Mouse (Mus musculus) midbrain, embryonic 12.5 days (tissue): ENCODE results near the gene Slc4a10. TPM values are rescaled to one million over a fixed set of nuclear protein-coding genes. Genes with fewer than 3 reads are reported as not detected.

Experiments
- ATAC-seq: fragments of 200-750 bp; cut with Nextera tagmentation; 2 replicates; pipeline ENCODE4 v1.8.0; 2017; ENCODE audit warnings: low read depth, moderate TSS enrichment, moderate library complexity; ENCODE audit not compliant: low FRiP score
- H3K27ac ChIP-seq: fragments of 300-500 bp; sonication (generic); replicated peaks from 2 replicates; pipeline ENCODE4 v1.5.1; 2016; ENCODE audit warnings: mild to moderate bottlenecking
- H3K27me3 ChIP-seq: fragments of 300-500 bp; sonication (generic); 2 replicates; pipeline ENCODE4 v1.6.1; 2016; ENCODE audit warnings: mild to moderate bottlenecking
- H3K36me3 ChIP-seq: fragments of 300-500 bp; sonication (generic); 2 replicates; pipeline ENCODE4 v1.6.1; 2016
- H3K4me1 ChIP-seq: fragments of 300-500 bp; sonication (generic); 2 replicates; pipeline ENCODE4 v1.6.1; 2016
- H3K4me2 ChIP-seq: fragments of 300-500 bp; sonication (generic); replicated peaks from 2 replicates; pipeline ENCODE4 v1.6.1; 2016; ENCODE audit warnings: mild to moderate bottlenecking, moderate library complexity
- H3K4me3 ChIP-seq: fragments of 300-500 bp; sonication (generic); 2 replicates; pipeline ENCODE4 v1.5.1; 2016; ENCODE audit warnings: mild to moderate bottlenecking
- H3K9ac ChIP-seq: fragments of 300-500 bp; sonication (generic); replicated peaks from 2 replicates; pipeline ENCODE4 v1.6.1; 2016; ENCODE audit warnings: mild to moderate bottlenecking, moderate library complexity
- H3K9me3 ChIP-seq: fragments of 300-500 bp; sonication (generic); 2 replicates; pipeline ENCODE4 v1.6.1; 2016; ENCODE audit warnings: mild to moderate bottlenecking
- WGBS: fragments of 180-500 bp; shearing (Covaris S2); methylation state at CpG from one replicate; pipeline ENCODE4 v1.1.7; 2016; 5-methylcytosine and 5-hydroxymethylcytosine counted together
- polyA plus RNA-seq: library from polyadenylated mRNA; unstranded; fragments of >200 nt; fragmentation: Nextera tagmentation; extraction: Ambion mirVana; gene quantifications from 2 replicates; pipeline ENCODE4 v1.2.1, GENCODE M21; 2016

Gene Slc4a10
- polyA plus RNA-seq, 1 experiment from 2014 or later: 1.4 TPM

GRCm38 (mm10) chr2:62332465-62332864 lies 286.2 kb downstream of the Slc4a10 start:
- WGBS: 62% methylated on average over 8 of the region's 8 CpGs
- Histone ChIP-seq H3K4me1 (no peaks in the 10 kb centered on the region), H3K4me3 (no peak overlapping the region), H3K27ac (no peak overlapping the region), H3K9ac (no peak overlapping the region), H3K27me3 (no peaks in the 10 kb centered on the region), H3K4me2 (no peak overlapping the region), H3K36me3 (no peaks in the 10 kb centered on the region), H3K9me3 (no peaks in the 10 kb centered on the region)
- 0 out of 2 replicates have a peak, but pooled peaks have one; percentile 56 for ATAC-seq

- Histone ChIP-seq H3K4me2 (no peak overlapping the region), H3K36me3 (no peaks in the 10 kb centered on the region), H3K9me3 (no peaks in the 10 kb centered on the region), H3K9ac (no peak overlapping the region), H3K27me3 (no peaks in the 10 kb centered on the region), H3K27ac (no peak overlapping the region), H3K4me3 (no peak overlapping the region), H3K4me1 (no peaks in the 10 kb centered on the region)
- WGBS: 89% methylated on average over 4 of the region's 4 CpGs
- no peak for ATAC-seq
Measured at GRCm38 (mm10) chr2:62334397-62335243, 288.4 kb downstream of the Slc4a10 start.

GRCm38 (mm10) chr2:62337086-62337485 lies 290.8 kb downstream of the Slc4a10 start:
- WGBS: 88% methylated on average over 7 of the region's 7 CpGs

GRCm38 (mm10) chr2:62339222-62339944 lies 293.1 kb downstream of the Slc4a10 start:
- Histone ChIP-seq H3K4me3 (no peak overlapping the region), H3K4me1 (peaks cover 8% of the 10 kb centered on the region), H3K9ac (no peak overlapping the region), H3K4me2 (no peak overlapping the region), H3K27ac (no peak overlapping the region), H3K36me3 (no peaks in the 10 kb centered on the region), H3K9me3 (no peaks in the 10 kb centered on the region), H3K27me3 (no peaks in the 10 kb centered on the region)
- 81% methylated on average over 4 of the region's 4 CpGs for WGBS
- no peak for ATAC-seq

More at GRCm38 (mm10) chr2:62337086-62337485, 290.8 kb downstream of the Slc4a10 start:
- H3K9me3 ChIP-seq: no peaks in the 10 kb centered on the region
- no peak overlapping the region for H3K9ac ChIP-seq
- no peak overlapping the region for H3K4me2 ChIP-seq
- H3K4me3 ChIP-seq: no peak overlapping the region
- no peak for ATAC-seq
- peaks cover 7% of the 10 kb centered on the region for H3K4me1 ChIP-seq
- no peaks in the 10 kb centered on the region for H3K27me3 ChIP-seq
- H3K27ac ChIP-seq: no peak overlapping the region
- H3K36me3 ChIP-seq: no peaks in the 10 kb centered on the region

- Histone ChIP-seq H3K9me3 (no peaks in the 10 kb centered on the region), H3K36me3 (no peaks in the 10 kb centered on the region), H3K27ac (no peak overlapping the region), H3K4me1 (peaks cover 9% of the 10 kb centered on the region), H3K4me3 (peak overlapping the region; percentile 17; the same call in 1 of the 2 replicates), H3K27me3 (no peaks in the 10 kb centered on the region), H3K4me2 (peak overlapping the region; percentile 47), H3K9ac (no peak overlapping the region; the same call in 1 of the 2 replicates)
- 75% methylated on average over 3 of the region's 3 CpGs for WGBS
- peak; percentile 53; the same call in 1 of the 2 replicates for ATAC-seq
Measured at GRCm38 (mm10) chr2:62341061-62341733, 294.9 kb downstream of the Slc4a10 start.

- Histone ChIP-seq H3K4me3 (peak overlapping the region; percentile 17; the same call in 1 of the 2 replicates), H3K27me3 (no peaks in the 10 kb centered on the region), H3K36me3 (no peaks in the 10 kb centered on the region), H3K4me2 (peak overlapping the region; percentile 47), H3K9ac (no peak overlapping the region; the same call in 1 of the 2 replicates), H3K9me3 (no peaks in the 10 kb centered on the region), H3K27ac (no peak overlapping the region), H3K4me1 (peaks cover 9% of the 10 kb centered on the region)
- WGBS: 17% methylated on average over 14 of the region's 14 CpGs
- ATAC-seq: peak; percentile 61; the same call in 1 of the 2 replicates
Measured at GRCm38 (mm10) chr2:62341734-62342128, 295.5 kb downstream of the Slc4a10 start.

GRCm38 (mm10) chr2:62344367-62344766 lies 298.1 kb downstream of the Slc4a10 start:
- H3K4me3 ChIP-seq: no peak overlapping the region
- no peak overlapping the region for H3K4me2 ChIP-seq
- H3K4me1 ChIP-seq: peaks cover 9% of the 10 kb centered on the region
- no peaks in the 10 kb centered on the region for H3K9me3 ChIP-seq
- ATAC-seq: no peak
- H3K36me3 ChIP-seq: no peaks in the 10 kb centered on the region
- no peak overlapping the region for H3K9ac ChIP-seq
- H3K27me3 ChIP-seq: no peaks in the 10 kb centered on the region
- WGBS: 57% methylated on average over 6 of the region's 6 CpGs
- no peak overlapping the region for H3K27ac ChIP-seq

GRCm38 (mm10) chr2:62346771-62347170 lies 300.5 kb downstream of the Slc4a10 start:
- no peak overlapping the region for H3K27ac ChIP-seq
- peaks cover 5% of the 10 kb centered on the region for H3K4me1 ChIP-seq
- WGBS: 24% methylated on average over 1 of the region's 1 CpGs
- no peaks in the 10 kb centered on the region for H3K9me3 ChIP-seq
- no peak overlapping the region for H3K9ac ChIP-seq
- H3K27me3 ChIP-seq: no peaks in the 10 kb centered on the region
- H3K4me2 ChIP-seq: no peak overlapping the region
- no peaks in the 10 kb centered on the region for H3K36me3 ChIP-seq
- no peak for ATAC-seq
- H3K4me3 ChIP-seq: no peak overlapping the region

GRCm38 (mm10) chr2:62347762-62348161 lies 301.5 kb downstream of the Slc4a10 start:
- no peaks in the 10 kb centered on the region for H3K27me3 ChIP-seq
- 95% methylated on average over 9 of the region's 9 CpGs for WGBS
- H3K4me2 ChIP-seq: no peak overlapping the region
- ATAC-seq: no peak
- no peak overlapping the region for H3K4me3 ChIP-seq
- no peak overlapping the region for H3K27ac ChIP-seq
- no peaks in the 10 kb centered on the region for H3K36me3 ChIP-seq
- H3K4me1 ChIP-seq: 0 out of 2 replicates have a peak, but pooled peaks cover 2% of the 10 kb centered on the region
- H3K9ac ChIP-seq: no peak overlapping the region
- H3K9me3 ChIP-seq: no peaks in the 10 kb centered on the region

GRCm38 (mm10) chr2:62352035-62352434 lies 305.8 kb downstream of the Slc4a10 start:
- Histone ChIP-seq H3K9me3 (no peaks in the 10 kb centered on the region), H3K4me2 (no peak overlapping the region), H3K27me3 (no peaks in the 10 kb centered on the region), H3K4me3 (no peak overlapping the region), H3K27ac (no peak overlapping the region), H3K36me3 (no peaks in the 10 kb centered on the region), H3K9ac (no peak overlapping the region), H3K4me1 (peaks cover 5% of the 10 kb centered on the region; the same call in 1 of the 2 replicates)
- ATAC-seq: no peak
- 83% methylated on average over 3 of the region's 3 CpGs for WGBS

- Histone ChIP-seq H3K9ac (no peak overlapping the region), H3K4me3 (no peak overlapping the region), H3K9me3 (no peaks in the 10 kb centered on the region), H3K27me3 (no peaks in the 10 kb centered on the region), H3K4me1 (peaks cover 5% of the 10 kb centered on the region; the same call in 1 of the 2 replicates), H3K36me3 (no peaks in the 10 kb centered on the region), H3K4me2 (no peak overlapping the region), H3K27ac (no peak overlapping the region)
- WGBS: 42% methylated on average over 6 of the region's 6 CpGs
- ATAC-seq: peak; percentile 66; the same call in 1 of the 2 replicates
Measured at GRCm38 (mm10) chr2:62355766-62356165, 309.5 kb downstream of the Slc4a10 start.
